Mouse (Mus musculus) thymus, adult 2 months (tissue): ENCODE measurements at regions not wholly inside any gene's neighbourhood (a gene's known extent, or its start where the extent isn't known, plus 50 kb on each side); places are given as distances from the start of the nearest gene placed in this dataset.

Experiments
- DNase-seq: peaks from one replicate; pipeline ENCODE4 v3.0.0; 2021
- H3K27ac ChIP-seq: fragments of 200-500 bp; 2 replicates; pipeline ENCODE4 v1.5.1; 2012; ENCODE audit warnings: low read length, control low read depth; ENCODE audit not compliant: control insufficient read depth, insufficient read depth
- H3K27me3 ChIP-seq: fragments of 200-500 bp; 2 replicates; pipeline ENCODE4 v1.6.1; 2012; ENCODE audit warnings: mild to moderate bottlenecking, low read length, moderate library complexity, mixed read lengths; ENCODE audit not compliant: control insufficient read depth, insufficient read depth
- H3K36me3 ChIP-seq: fragments of 200-500 bp; 2 replicates; pipeline ENCODE4 v1.6.1; 2012; ENCODE audit warnings: mild to moderate bottlenecking, low read length, moderate library complexity; ENCODE audit not compliant: control insufficient read depth, insufficient read depth
- H3K4me1 ChIP-seq: fragments of 200-500 bp; replicated peaks from 2 replicates; pipeline ENCODE4 v1.6.1; 2012; ENCODE audit warnings: low read length; ENCODE audit not compliant: control insufficient read depth, insufficient read depth
- H3K4me3 ChIP-seq: fragments of 200-500 bp; 2 replicates; pipeline ENCODE4 v1.5.1; 2012; ENCODE audit warnings: mild to moderate bottlenecking, low read length, control low read depth, moderate library complexity; ENCODE audit not compliant: control insufficient read depth, insufficient read depth
- CTCF ChIP-seq: fragments of 200-500 bp; IDR thresholded peaks from 2 replicates; pipeline ENCODE4 v1.5.1; 2012; ENCODE audit warnings: mild to moderate bottlenecking, control low read depth, low read length, moderate library complexity, borderline replicate concordance; ENCODE audit not compliant: control insufficient read depth, poor library complexity, insufficient read depth; ENCODE audit errors: extremely low read depth
- POLR2A ChIP-seq: fragments of 200-500 bp; IDR thresholded peaks from 2 replicates; pipeline ENCODE4 v1.6.1; 2012; ENCODE audit warnings: mild to moderate bottlenecking, low read length, control low read depth, moderate library complexity; ENCODE audit not compliant: control insufficient read depth, poor library complexity, insufficient read depth; ENCODE audit errors: extremely low read depth
- WGBS: fragments of 180-500 bp; shearing (Covaris S2); methylation state at CpG from one replicate; pipeline ENCODE4 v1.1.7; 2018; 5-methylcytosine and 5-hydroxymethylcytosine counted together

DNA sequence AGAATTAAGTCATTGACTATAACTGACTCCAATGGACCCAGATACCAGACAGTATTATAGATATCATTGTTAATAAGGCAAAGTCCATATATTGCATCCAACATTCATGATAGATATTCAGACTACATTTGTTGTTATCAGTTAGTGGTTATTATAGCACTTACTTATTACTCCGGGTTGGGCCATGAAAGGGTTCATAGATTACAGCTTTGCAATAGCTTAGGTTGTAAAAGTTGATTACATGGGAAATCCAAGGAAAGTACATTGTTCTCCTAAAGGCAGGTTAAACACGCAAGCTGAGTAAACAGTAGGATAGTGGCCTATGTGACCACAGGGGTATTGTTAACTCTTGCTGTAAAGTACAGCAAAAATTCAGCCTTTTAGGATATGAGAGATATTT is 89.3 kb upstream of the Actbl2 start:
- no peaks in the 10 kb centered on the region for H3K27me3 ChIP-seq
- H3K4me3 ChIP-seq = no peak overlapping the region
- TF ChIP-seq POLR2A (no peak), CTCF (no peak)
- WGBS = 89% methylated on average over 2 of the region's 2 CpGs
- no peaks in the 10 kb centered on the region for H3K4me1 ChIP-seq
- DNase-seq = no peak
- no peak overlapping the region for H3K27ac ChIP-seq
- H3K36me3 ChIP-seq = no peaks in the 10 kb centered on the region

GRCm38 (mm10) chr13:111170269-111171165 is 84.3 kb upstream of the Actbl2 start:
- 95% methylated on average over 5 of the region's 5 CpGs for WGBS
- no peak for DNase-seq
- TF ChIP-seq POLR2A = no peak
- no peak for TF ChIP-seq CTCF
- Histone ChIP-seq H3K27me3 (no peaks in the 10 kb centered on the region), H3K27ac (no peak overlapping the region), H3K36me3 (no peaks in the 10 kb centered on the region), H3K4me1 (no peaks in the 10 kb centered on the region), H3K4me3 (no peak overlapping the region)

- TF ChIP-seq CTCF (no peak), POLR2A (no peak)
- DNase-seq = no peak
- Histone ChIP-seq H3K4me1 (no peaks in the 10 kb centered on the region), H3K36me3 (no peaks in the 10 kb centered on the region), H3K27me3 (no peaks in the 10 kb centered on the region), H3K4me3 (no peak overlapping the region), H3K27ac (no peak overlapping the region)
- WGBS = 86% methylated on average over 6 of the region's 6 CpGs
Measured at GRCm38 (mm10) chr13:111179186-111179585, 75.6 kb upstream of the Actbl2 start.

DNA sequence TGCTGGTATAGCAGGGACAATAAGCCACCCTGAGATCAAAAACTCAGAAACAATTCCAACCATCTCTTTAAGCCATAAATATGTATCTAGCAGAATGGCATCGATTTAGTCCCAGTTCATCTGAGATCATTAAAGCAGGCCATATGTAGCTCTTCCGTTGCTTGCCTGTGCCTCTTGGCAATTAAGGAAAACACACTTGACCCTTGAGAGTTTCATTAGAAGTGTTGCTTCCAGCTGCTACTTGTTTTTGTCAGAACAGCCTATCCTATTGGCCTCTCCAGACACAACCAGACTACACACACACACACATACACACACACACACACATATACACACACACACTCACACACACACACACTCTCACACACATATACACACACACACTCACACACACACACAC is 71.5 kb upstream of the Actbl2 start:
- 98% methylated on average over 2 of the region's 2 CpGs for WGBS
- Histone ChIP-seq H3K27ac (no peak overlapping the region), H3K27me3 (no peaks in the 10 kb centered on the region), H3K4me1 (no peaks in the 10 kb centered on the region), H3K4me3 (no peak overlapping the region), H3K36me3 (no peaks in the 10 kb centered on the region)
- TF ChIP-seq POLR2A = no peak
- TF ChIP-seq CTCF = no peak
- DNase-seq = no peak

- H3K4me1 ChIP-seq = no peaks in the 10 kb centered on the region
- no peaks in the 10 kb centered on the region for H3K27me3 ChIP-seq
- DNase-seq = no peak
- TF ChIP-seq CTCF (no peak), POLR2A (no peak)
- WGBS = 78% methylated on average over 4 of the region's 4 CpGs
- no peak overlapping the region for H3K27ac ChIP-seq
- H3K4me3 ChIP-seq = no peak overlapping the region
- H3K36me3 ChIP-seq = no peaks in the 10 kb centered on the region
Measured at GRCm38 (mm10) chr13:111185799-111186198, 69.0 kb upstream of the Actbl2 start.

GRCm38 (mm10) chr13:111186833-111187232 is 68.0 kb upstream of the Actbl2 start:
- Histone ChIP-seq H3K27me3 (no peaks in the 10 kb centered on the region), H3K4me1 (no peaks in the 10 kb centered on the region), H3K27ac (no peak overlapping the region), H3K36me3 (no peaks in the 10 kb centered on the region), H3K4me3 (no peak overlapping the region)
- DNase-seq = no peak
- TF ChIP-seq CTCF = no peak
- TF ChIP-seq POLR2A = no peak
- 91% methylated on average over 2 of the region's 2 CpGs for WGBS
